Mouse (Mus musculus): Measurements from ENCODE around the gene Gm21860.
"Not testable (repeated sequence)": the region's sequence is repeated elsewhere in the genome, so short reads cannot be mapped to it uniquely, and the experiment has no call there.

GRCm38 (mm10) chrY:90741452-90742260 lies 13.0 kb downstream of the Gm21860 start:
- not testable (repeated sequence) for TF ChIP-seq POLR2A (IDR thresholded peaks at IDR 0.05; ENCODE audit: insufficient read length, low read depth); E2F4 (IDR thresholded peaks at IDR 0.05; ENCODE audit: insufficient read depth); CEBPB (IDR thresholded peaks at IDR 0.05; ENCODE audit: insufficient read depth, poor library complexity, severe bottlenecking)

Data from myocyte (in vitro differentiated cells).